Mouse (Mus musculus) cerebellum, postnatal 36 days (tissue): Measurements from ENCODE around the gene Fam199x.

Source experiments
- DNase-seq, 2 experiments: peaks; one replicate each; pipeline ENCODE4 v3.0.0; 2021 to 2022; ENCODE audit warnings: mixed read lengths in 2 of 2

Gene Fam199x

GRCm38 (mm10) chrX:137049425-137050225, at the start of gene Fam199x:
Gene Fam199x, plus strand, starts transcription at chrX:137049594.
- DNase-seq = peak; percentile 74 to 81

- DNase-seq = peak; percentile 56 to 62
Measured at GRCm38 (mm10) chrX:137015099-137015709, 34.2 kb upstream of the Fam199x start.

DNA sequence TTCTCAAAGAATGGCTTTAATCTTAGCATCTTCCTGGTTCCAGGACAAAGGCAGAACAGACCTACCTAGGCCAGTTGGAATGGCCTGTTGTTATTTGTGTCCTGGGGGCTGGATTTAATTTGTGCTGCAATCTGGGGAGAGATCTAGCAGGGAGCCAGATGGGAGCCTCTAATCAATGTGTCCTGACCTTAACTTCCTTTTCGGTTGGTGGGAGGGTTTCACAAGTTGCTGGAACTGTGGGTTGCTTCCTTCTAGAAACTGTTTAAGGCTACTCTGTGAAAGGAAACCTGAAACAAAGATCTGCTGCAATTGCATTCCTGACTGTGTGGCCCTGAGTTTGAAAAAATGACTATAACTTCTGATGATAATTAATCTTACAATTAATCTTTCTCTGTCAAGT, 31.7 kb upstream of the Fam199x start:
- DNase-seq = no peak

DNA sequence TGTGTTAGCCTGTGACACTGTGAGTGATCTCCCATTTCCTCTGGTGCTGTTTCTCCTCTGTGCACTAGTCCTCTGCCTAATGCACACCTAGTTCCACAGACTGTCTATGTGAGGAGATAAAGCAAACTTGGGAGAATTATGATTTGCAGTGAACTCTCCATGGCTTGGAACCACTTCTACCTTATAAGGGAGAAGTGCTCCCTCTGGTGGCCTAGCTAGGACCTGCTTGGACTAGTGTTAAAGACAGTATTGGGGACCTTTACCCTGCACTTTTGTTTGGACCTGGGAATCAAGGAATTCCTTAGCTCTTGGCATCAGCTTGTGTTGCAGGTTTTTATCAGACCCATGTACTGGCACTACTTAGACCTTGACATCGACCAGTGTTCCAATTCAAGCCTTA, 30.1 kb upstream of the Fam199x start:
- DNase-seq = peak; percentile 59 to 70

GRCm38 (mm10) chrX:137030916-137031315, 18.5 kb upstream of the Fam199x start:
- DNase-seq = no peak

- no peak for DNase-seq
Measured at GRCm38 (mm10) chrX:137031726-137032125, 17.7 kb upstream of the Fam199x start.

- DNase-seq = no peak
Measured at GRCm38 (mm10) chrX:137034322-137034721, 15.1 kb upstream of the Fam199x start.

DNA sequence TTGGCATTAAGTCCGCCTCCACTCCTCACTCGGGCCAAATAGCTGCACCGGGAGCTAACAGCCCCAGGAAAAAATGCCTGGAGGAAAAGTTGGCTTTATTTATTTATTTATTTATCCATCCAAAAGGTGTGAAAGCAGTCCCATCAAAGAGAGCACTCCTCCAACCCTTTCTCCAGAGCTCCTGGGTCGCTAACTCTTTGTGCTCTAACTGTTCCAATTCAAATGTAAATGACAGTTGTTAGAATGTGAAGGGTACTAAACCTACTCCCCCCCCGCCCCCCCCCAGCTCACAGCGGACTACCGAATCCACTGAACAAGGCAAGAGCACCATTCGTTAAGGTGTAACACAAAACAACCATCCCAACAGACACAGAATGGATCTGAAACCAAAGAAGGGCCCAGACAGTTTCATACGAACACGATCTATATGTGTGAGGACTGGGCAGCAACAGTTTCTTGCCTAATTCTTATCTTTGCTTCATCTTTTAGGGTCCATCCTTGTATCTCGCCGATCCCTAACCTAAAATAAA, 11.9 kb upstream of the Fam199x start:
- DNase-seq = no peak

- peak; percentile 81 for DNase-seq
Measured at GRCm38 (mm10) chrX:137038000-137038483, 11.4 kb upstream of the Fam199x start, which contains the start of gene Slc25a53. Gene Slc25a53, minus strand, starts transcription at chrX:137038302.

DNA sequence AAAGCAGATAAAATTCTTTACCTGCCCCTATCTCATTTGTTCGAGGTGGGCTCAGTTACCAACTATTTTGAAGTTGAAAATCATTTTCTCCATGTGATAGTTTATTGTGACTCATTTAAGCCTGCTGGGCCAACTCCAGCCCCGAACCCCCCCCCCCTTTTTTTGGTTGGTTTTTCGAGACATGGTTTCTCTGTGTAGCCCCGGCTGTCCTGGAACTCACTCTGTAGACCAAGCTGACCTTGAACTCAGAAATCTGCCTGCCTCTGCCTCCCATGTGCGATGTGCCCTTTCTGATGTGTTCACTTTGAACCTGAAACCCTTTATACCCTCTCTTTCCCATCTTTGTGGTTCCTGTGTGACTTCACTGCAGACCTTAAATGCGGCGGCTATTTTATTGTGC, 10.9 kb upstream of the Fam199x start:
- DNase-seq = no peak

GRCm38 (mm10) chrX:137049060-137049424, 352 bp upstream of the Fam199x start:
- DNase-seq = no peak

GRCm38 (mm10) chrX:137063202-137063601, 13.8 kb downstream of the Fam199x start:
- DNase-seq = no peak

GRCm38 (mm10) chrX:137104531-137104930, 55.1 kb downstream of the Fam199x start:
- DNase-seq = no peak

DNA sequence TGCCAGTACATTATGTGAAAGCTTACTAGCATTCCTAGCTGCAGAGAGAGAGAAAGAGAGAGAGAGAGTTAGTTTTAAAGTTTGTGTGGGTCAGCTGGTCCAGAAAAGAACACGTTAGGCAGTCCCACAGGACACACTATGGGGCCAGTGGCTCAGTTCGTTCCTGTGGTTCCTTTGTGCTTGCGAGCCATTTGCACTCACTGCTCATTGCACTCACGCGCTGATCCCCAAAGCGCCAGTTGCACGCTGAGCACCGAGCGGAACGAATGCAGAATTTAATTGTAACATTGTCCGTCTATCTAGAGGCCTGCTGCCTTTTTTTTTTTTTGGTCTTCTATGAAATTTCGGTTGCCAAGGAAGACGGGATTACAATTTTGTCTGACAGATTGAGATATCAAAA, 57.1 kb downstream of the Fam199x start:
- no peak for DNase-seq

DNA sequence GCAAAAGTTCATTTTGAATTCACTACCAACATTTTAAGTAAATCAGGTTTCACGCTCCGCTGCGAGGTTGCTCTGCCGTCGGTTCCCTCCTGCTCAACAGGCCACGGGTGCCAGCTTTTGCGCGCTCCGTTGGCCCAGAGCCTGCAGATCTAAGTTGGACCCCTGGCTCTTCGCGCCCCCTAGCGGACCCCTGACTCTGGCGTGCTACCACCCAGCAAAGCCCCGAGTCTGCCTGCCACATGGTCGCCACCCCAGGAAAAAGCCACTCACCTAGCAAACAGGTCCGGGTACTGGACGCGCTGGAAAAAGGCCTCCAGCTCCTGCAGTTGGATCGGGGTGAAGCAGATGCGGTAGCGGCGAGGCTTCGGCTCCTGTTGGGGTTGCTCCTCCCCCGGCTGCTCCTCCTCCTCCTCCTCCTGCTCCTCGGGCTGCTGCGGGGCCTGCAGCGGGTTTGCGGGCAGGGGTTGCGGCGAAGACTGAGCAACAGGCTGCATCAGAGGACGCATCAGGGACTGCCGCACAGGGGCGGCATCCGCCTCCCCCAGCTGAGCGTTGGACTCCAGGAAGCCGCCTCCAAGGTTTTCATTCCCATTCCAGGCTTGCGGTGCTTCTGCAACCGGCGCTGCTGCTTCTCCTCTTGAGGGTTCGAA, 68.8 kb downstream of the Fam199x start:
- DNase-seq = peak in 1 of 2 experiments; percentile 7

DNA sequence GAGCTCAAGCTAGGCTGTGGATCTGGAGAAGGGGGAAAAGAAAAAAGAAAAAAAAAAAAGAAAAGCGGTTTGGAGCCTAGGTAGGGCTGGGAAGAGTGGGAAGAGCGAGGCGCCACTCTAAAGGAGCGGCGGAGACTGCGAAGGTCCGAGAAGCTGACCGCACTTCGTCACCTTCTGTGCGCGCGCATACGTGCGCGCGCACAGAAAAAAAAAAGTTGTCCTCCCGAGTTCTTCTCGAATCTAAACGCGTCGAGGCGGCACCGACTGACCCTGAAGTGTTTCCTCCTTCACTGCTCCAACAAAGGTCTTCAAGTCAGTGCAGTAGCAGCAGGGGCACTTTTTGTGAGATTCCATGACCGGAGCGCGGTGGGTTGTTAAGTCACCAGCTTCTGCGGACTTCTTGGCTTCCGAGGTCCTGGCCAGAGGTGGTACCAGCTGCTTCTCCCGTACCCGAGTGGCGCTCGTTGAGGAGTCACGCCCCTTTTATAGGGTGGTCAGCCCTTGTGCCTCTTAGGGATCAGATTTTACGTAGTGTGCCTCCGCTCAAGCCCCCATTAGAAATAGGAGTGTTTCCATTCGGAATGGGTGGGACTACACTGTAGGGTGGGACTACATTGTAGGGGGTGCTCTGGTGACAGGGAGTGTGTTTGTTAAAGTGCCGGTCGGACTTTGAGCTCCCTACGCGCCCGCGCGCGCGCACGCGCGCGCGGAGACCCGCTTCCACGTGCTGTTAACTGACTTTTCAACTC, 70.5 kb downstream of the Fam199x start:
- no peak for DNase-seq

- DNase-seq = no peak
Measured at GRCm38 (mm10) chrX:137121718-137122117, 72.3 kb downstream of the Fam199x start, which contains the start of gene Esx1. Gene Esx1, minus strand, starts transcription at chrX:137122083.

DNA sequence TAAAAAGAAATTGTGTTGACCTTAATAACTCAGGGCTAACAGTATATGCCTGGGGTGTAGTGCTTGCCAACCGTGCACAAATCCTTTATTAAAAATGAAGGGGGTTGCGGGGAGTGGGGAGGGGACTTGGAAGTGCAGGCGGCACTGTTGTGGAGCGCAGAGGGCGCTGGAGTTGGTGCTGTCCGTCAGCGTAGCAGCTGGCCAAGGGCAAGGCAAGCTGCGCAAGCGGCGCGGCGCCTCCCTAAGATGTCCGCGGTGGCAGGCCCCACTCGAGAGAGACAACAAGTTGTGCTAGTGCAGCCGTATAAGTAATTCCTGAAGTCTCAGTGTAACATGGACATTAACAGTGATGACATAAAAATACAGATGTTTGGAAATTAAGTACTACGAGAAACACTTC, 78.1 kb downstream of the Fam199x start:
- no peak for DNase-seq
